ENCODE assay signal across 13 mouse cellular contexts in genomic region chr10:111387869-111388538, GRCm38 (mm10).
DNase-seq lines count a peak whose midpoint lies in the region; ATAC-seq and TF ChIP-seq lines count a peak whose summit lies in the region.
"Had no signal": no experiment of that assay in that cellular context is flagged by ENCODE, and none has a peak within 500 bp of the region (broad histone marks: within the 10 kb centered on the region; RNA-seq: fewer than 3 reads in every experiment).

No protein-coding gene starts in this region.

- no peak overlapping the region for H3K4me3 ChIP-seq in embryonic facial prominence, embryonic 15.5 days (replicated peaks)
- no peak overlapping the region for H3K4me3 ChIP-seq in hindbrain, embryonic 13.5 days
- H3K4me3 ChIP-seq in midbrain, postnatal 0 days (ENCODE audit: low read depth, low read length): peak overlapping the region; percentile 22
- H3K4me3 ChIP-seq: limb, embryonic 10.5 days; neural tube, embryonic 12.5 days had no signal

- WGBS in embryonic facial prominence, embryonic 15.5 days: 37% methylated on average over 18 of the region's 18 CpGs
- WGBS in hindbrain, embryonic 13.5 days: 43% methylated on average over 18 of the region's 18 CpGs
- 21% methylated on average over 18 of the region's 18 CpGs for WGBS in midbrain, postnatal 0 days

- no peak overlapping the region for H3K9ac ChIP-seq in embryonic facial prominence, embryonic 15.5 days
- no peak overlapping the region for H3K9ac ChIP-seq in hindbrain, embryonic 13.5 days
- H3K9ac ChIP-seq in midbrain, postnatal 0 days (replicated peaks; ENCODE audit: low read length, poor library complexity, severe bottlenecking): no peak overlapping the region; the same call in 1 of the 2 replicates
- H3K9ac ChIP-seq: neural tube, embryonic 12.5 days had no signal

- H3K27ac ChIP-seq in embryonic facial prominence, embryonic 15.5 days (replicated peaks): no peak overlapping the region
- H3K27ac ChIP-seq in hindbrain, embryonic 13.5 days: no peak overlapping the region
- no peak overlapping the region for H3K27ac ChIP-seq in midbrain, postnatal 0 days (ENCODE audit: low read depth, low read length)
- H3K27ac ChIP-seq: limb, embryonic 10.5 days; neural tube, embryonic 12.5 days had no signal

- no peak for ATAC-seq in embryonic facial prominence, embryonic 15.5 days (ENCODE audit: insufficient number of reproducible peaks, low FRiP score, low TSS enrichment, low read depth)
- ATAC-seq in hindbrain, embryonic 13.5 days (ENCODE audit: low FRiP score): peak; percentile 49; the same call in 1 of the 2 replicates
- peak; percentile 65; the same call in 1 of the 2 replicates for ATAC-seq in midbrain, postnatal 0 days (ENCODE audit: low FRiP score)

- H3K4me2 ChIP-seq in embryonic facial prominence, embryonic 15.5 days (replicated peaks): peak overlapping the region; percentile 17; the same call in 1 of the 2 replicates
- H3K4me2 ChIP-seq in hindbrain, embryonic 13.5 days: peak overlapping the region; percentile 30; the same call in 1 of the 2 replicates
- peak overlapping the region; percentile 47 for H3K4me2 ChIP-seq in midbrain, postnatal 0 days (ENCODE audit: low read depth, low read length, poor library complexity, severe bottlenecking)
- H3K4me2 ChIP-seq: neural tube, embryonic 12.5 days had no signal

- no peaks in the 10 kb centered on the region for H3K27me3 ChIP-seq in embryonic facial prominence, embryonic 15.5 days
- no peaks in the 10 kb centered on the region for H3K27me3 ChIP-seq in hindbrain, embryonic 13.5 days
- no peaks in the 10 kb centered on the region for H3K27me3 ChIP-seq in midbrain, postnatal 0 days (ENCODE audit: insufficient read depth, low read length)
- H3K27me3 ChIP-seq: neural tube, embryonic 12.5 days had no signal

- no peaks in the 10 kb centered on the region for H3K36me3 ChIP-seq in embryonic facial prominence, embryonic 15.5 days
- H3K36me3 ChIP-seq in hindbrain, embryonic 13.5 days: no peaks in the 10 kb centered on the region
- no peaks in the 10 kb centered on the region for H3K36me3 ChIP-seq in midbrain, postnatal 0 days (ENCODE audit: insufficient read depth, low read length)
- H3K36me3 ChIP-seq: limb, embryonic 10.5 days; neural tube, embryonic 12.5 days had no signal

- no peaks in the 10 kb centered on the region for H3K9me3 ChIP-seq in embryonic facial prominence, embryonic 15.5 days (replicated peaks)
- H3K9me3 ChIP-seq in hindbrain, embryonic 13.5 days: no peaks in the 10 kb centered on the region
- H3K9me3 ChIP-seq in midbrain, postnatal 0 days (ENCODE audit: low read length): no peaks in the 10 kb centered on the region
- H3K9me3 ChIP-seq: limb, embryonic 10.5 days; neural tube, embryonic 12.5 days had no signal

- H3K4me1 ChIP-seq in embryonic facial prominence, embryonic 15.5 days: peaks cover 19% of the 10 kb centered on the region; the same call in 1 of the 2 replicates
- H3K4me1 ChIP-seq in hindbrain, embryonic 13.5 days (replicated peaks): peaks cover 12% of the 10 kb centered on the region
- no peaks in the 10 kb centered on the region for H3K4me1 ChIP-seq in midbrain, postnatal 0 days (ENCODE audit: insufficient read depth, low read length)
- H3K4me1 ChIP-seq: neural tube, embryonic 12.5 days had no signal

- DNase-seq in cerebellum, postnatal 14 days: peak; percentile 27 to 35
- DNase-seq in cerebellum, adult 8-10 months: no peak
- DNase-seq in midbrain, postnatal 0 days (ENCODE audit: low spot score): peak; percentile 55
- no peak for DNase-seq in spleen, adult 12 weeks (ENCODE audit: low spot score)
- no peak for DNase-seq in spleen, postnatal 14 days (ENCODE audit: low spot score in 2 of 2)
- DNase-seq in testis, postnatal 10 days (ENCODE audit: low spot score): no peak
- DNase-seq: cerebellum, adult 9-11 months; heart, postnatal 10 days; kidney, adult 2 months had no signal

- TF ChIP-seq CTCF in midbrain, postnatal 0 days (IDR thresholded peaks at IDR 0.05): no peak

Comparison
In these comparisons a context has a peak if more than half of its experiments do, and no peak if none do; other contexts are left out.
1. DNase-seq: peak in cerebellum, postnatal 14 days (2 of 2) and midbrain, postnatal 0 days (single experiment); none in cerebellum, adult 8-10 months (single experiment), spleen, adult 12 weeks (single experiment), spleen, postnatal 14 days (0 of 2) and testis, postnatal 10 days (single experiment).
2. Peak in every context shown above with its lines, with median percentiles within 50 percentile points of each other: H3K4me2 ChIP-seq.